Mouse (Mus musculus): ENCODE data around the gene Lrrc75b. TPM values are rescaled to one million over a fixed set of nuclear protein-coding genes. Genes with fewer than 3 reads are reported as not detected.
A peak's percentile ranks its signal among the peaks of the same experiment; 100 is the strongest.

Lrrc75b gene
- total and polyA plus RNA-seq, 3 experiments = not detected

DNA sequence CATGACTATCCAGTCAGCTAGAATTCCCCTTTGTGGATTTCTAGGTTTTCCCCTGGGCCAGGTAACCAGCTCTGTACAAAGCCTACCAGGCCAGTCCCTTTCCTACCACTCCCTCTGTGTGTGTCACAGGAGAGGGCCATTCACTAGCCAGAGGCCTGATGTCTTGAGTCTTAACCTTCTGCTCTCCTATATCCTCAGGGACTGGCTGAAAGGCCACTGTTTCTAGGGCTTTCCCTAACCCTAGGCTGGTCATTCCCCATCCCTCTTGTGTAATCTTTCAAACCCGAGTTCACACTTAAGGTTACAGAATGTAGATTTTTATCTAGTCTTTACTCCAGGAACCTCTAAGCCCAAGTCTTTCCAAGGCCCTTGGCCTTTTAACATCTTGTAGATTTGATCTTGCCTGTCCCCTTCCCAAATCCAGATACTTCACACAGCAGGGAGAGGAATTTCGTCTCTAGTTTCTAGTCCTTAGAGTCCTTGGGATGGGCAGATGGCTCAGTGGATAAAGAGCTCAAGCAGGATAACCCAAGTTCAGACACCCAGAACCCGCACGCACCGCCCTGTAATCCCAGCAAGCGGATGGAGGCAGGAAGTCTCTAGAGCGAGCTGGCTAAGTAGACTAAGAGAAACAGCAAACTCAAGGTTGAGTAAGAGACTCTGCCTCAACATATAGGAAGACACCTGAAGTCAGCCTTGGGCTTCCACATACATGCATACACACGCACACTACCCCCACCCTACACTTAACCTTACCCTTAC lies 46.6 kb downstream of the Lrrc75b start:
- Histone ChIP-seq H3K4me1 (ENCODE audit: control insufficient read depth in 1 of 2, insufficient read depth in 2 of 2, low read length in 2 of 2) (peaks cover 15 to 24% of the 10 kb centered on the region in 2 experiments), H3K9me3 (replicated peaks; ENCODE audit: insufficient read depth, low read length) (no peaks in the 10 kb centered on the region), H3K79me2 (ENCODE audit: control insufficient read depth, insufficient read depth, low read length, poor library complexity) (peaks cover 13% of the 10 kb centered on the region), H3K4me3 (ENCODE audit: control insufficient read depth in 1 of 2, insufficient read depth in 1 of 2, low read depth in 2 of 2, low read length in 2 of 2) (no peak overlapping the region), H3K27ac (ENCODE audit: control insufficient read depth, low read depth, low read length) (peak overlapping the region; percentile 54; the same call in 1 of the 2 replicates), H3K27me3 (ENCODE audit: control insufficient read depth in 1 of 2, insufficient read depth in 2 of 2, low read length in 2 of 2) (no peaks in the 10 kb centered on the region), H3K36me3 (ENCODE audit: control insufficient read depth in 1 of 2, insufficient read depth in 2 of 2, low read length in 2 of 2) (peaks cover 2 to 20% of the 10 kb centered on the region in 2 experiments; a peak in 3 of 4 replicates), H3K9ac (ENCODE audit: control insufficient read depth, low read depth, low read length, poor library complexity, severe bottlenecking) (no peak overlapping the region)
- no peak for DNase-seq (ENCODE audit: low read depth, low spot score)
- TF ChIP-seq ZMIZ1 (IDR thresholded peaks at IDR 0.05; ENCODE audit: low read depth, low read length) (no peak), POLR2AphosphoS2 (IDR thresholded peaks at IDR 0.05; ENCODE audit: low read length) (no peak), RAD21 (IDR thresholded peaks at IDR 0.05; ENCODE audit: low read depth, low read length) (no peak), MEF2A (IDR thresholded peaks at IDR 0.05; ENCODE audit: extremely low read depth, insufficient replicate concordance, low read depth, low read length, poor library complexity, severe bottlenecking) (no peak), ETS1 (IDR thresholded peaks at IDR 0.05; ENCODE audit: low read depth, low read length) (no peak), GABPA (IDR thresholded peaks at IDR 0.05; ENCODE audit: low read depth, low read length) (no peak), ZC3H11A (IDR thresholded peaks at IDR 0.05; ENCODE audit: low read depth, low read length) (no peak), ZNF384 (IDR thresholded peaks at IDR 0.05; ENCODE audit: low read depth, low read length) (no peak), TAL1 (IDR thresholded peaks at IDR 0.05; ENCODE audit: low read length) (no peak), E2F4 (IDR thresholded peaks at IDR 0.05; ENCODE audit: borderline replicate concordance, low read depth, low read length) (no peak), NELFE (IDR thresholded peaks at IDR 0.05; ENCODE audit: low read depth, low read length) (no peak), HCFC1 (IDR thresholded peaks at IDR 0.05; ENCODE audit: low read depth, low read length) (no peak), ELF1 (IDR thresholded peaks at IDR 0.05; ENCODE audit: low read depth, low read length) (no peak), MAFK (IDR thresholded peaks at IDR 0.05; ENCODE audit: borderline replicate concordance, low read depth, low read length) (no peak), MAZ (IDR thresholded peaks at IDR 0.05; ENCODE audit: low read depth, low read length) (no peak), CHD2 (IDR thresholded peaks at IDR 0.05; ENCODE audit: low read length) (no peak), SMC3 (IDR thresholded peaks at IDR 0.05; ENCODE audit: low read depth, low read length) (no peak)

DNA sequence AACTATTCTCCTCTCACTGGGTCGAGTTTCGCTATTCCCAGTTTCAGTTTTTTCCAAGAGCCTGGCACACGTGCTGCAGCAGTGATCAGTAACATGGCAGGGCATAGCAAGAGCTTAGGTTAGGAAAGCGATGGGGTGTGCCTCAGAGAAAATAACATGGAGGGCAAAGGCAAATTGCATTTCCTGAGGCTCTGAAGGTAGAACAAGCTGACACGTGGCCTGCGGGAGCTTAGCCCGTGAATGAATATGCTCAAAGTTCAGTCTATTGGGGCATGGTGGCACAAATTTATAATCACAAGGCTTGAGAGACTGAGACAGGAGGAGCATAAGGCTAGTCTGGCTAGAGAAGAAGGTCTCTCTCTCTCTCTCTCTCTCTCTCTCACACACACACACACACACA lies 47.3 kb downstream of the Lrrc75b start:
- H3K9ac ChIP-seq (ENCODE audit: control insufficient read depth, low read depth, low read length, poor library complexity, severe bottlenecking) = no peak overlapping the region
- no peak overlapping the region for H3K4me3 ChIP-seq (ENCODE audit: control insufficient read depth in 1 of 2, insufficient read depth in 1 of 2, low read depth in 2 of 2, low read length in 2 of 2)
- H3K4me1 ChIP-seq (ENCODE audit: control insufficient read depth in 1 of 2, insufficient read depth in 2 of 2, low read length in 2 of 2) = peaks cover 15 to 24% of the 10 kb centered on the region in 2 experiments
- no peaks in the 10 kb centered on the region for H3K27me3 ChIP-seq (ENCODE audit: control insufficient read depth in 1 of 2, insufficient read depth in 2 of 2, low read length in 2 of 2)
- TF ChIP-seq GABPA (IDR thresholded peaks at IDR 0.05; ENCODE audit: low read depth, low read length) (no peak), ELF1 (IDR thresholded peaks at IDR 0.05; ENCODE audit: low read depth, low read length) (no peak), GATA1 (IDR thresholded peaks at IDR 0.05; ENCODE audit: low read depth, low read length) (no peak), USF1 (IDR thresholded peaks at IDR 0.05; ENCODE audit: low read depth, low read length) (no peak), MXI1 (IDR thresholded peaks at IDR 0.05; ENCODE audit: low read depth, low read length) (no peak), ZKSCAN1 (IDR thresholded peaks at IDR 0.05; ENCODE audit: low read depth, low read length) (no peak), EP300 (IDR thresholded peaks at IDR 0.05; ENCODE audit: low read depth in 1 of 2, low read length in 2 of 2) (no peak), UBTF (IDR thresholded peaks at IDR 0.05; ENCODE audit: borderline replicate concordance, insufficient read depth, low read depth, low read length) (no peak), TCF12 (IDR thresholded peaks at IDR 0.05; ENCODE audit: low read depth, low read length) (no peak), ZNF384 (IDR thresholded peaks at IDR 0.05; ENCODE audit: low read depth, low read length) (no peak), CHD1 (IDR thresholded peaks at IDR 0.05; ENCODE audit: low read depth, low read length) (no peak), TBP (IDR thresholded peaks at IDR 0.05; ENCODE audit: low read depth, low read length) (no peak), HCFC1 (IDR thresholded peaks at IDR 0.05; ENCODE audit: low read depth, low read length) (no peak), JUND (IDR thresholded peaks at IDR 0.05; ENCODE audit: low read depth, low read length) (no peak), SMC3 (IDR thresholded peaks at IDR 0.05; ENCODE audit: low read depth, low read length) (no peak), E2F4 (IDR thresholded peaks at IDR 0.05; ENCODE audit: borderline replicate concordance, low read depth, low read length) (no peak), SIN3A (IDR thresholded peaks at IDR 0.05; ENCODE audit: low read length) (no peak)
- peaks cover 2 to 20% of the 10 kb centered on the region in 2 experiments; a peak in 3 of 4 replicates for H3K36me3 ChIP-seq (ENCODE audit: control insufficient read depth in 1 of 2, insufficient read depth in 2 of 2, low read length in 2 of 2)
- no peak overlapping the region for H3K27ac ChIP-seq (ENCODE audit: control insufficient read depth, low read depth, low read length)
- peaks cover 6% of the 10 kb centered on the region for H3K79me2 ChIP-seq (ENCODE audit: control insufficient read depth, insufficient read depth, low read length, poor library complexity)
- no peak for DNase-seq (ENCODE audit: low read depth, low spot score)
- H3K9me3 ChIP-seq (replicated peaks; ENCODE audit: insufficient read depth, low read length) = no peaks in the 10 kb centered on the region
